ENCODE assay signal across 35 mouse cellular contexts in the genomic region with DNA sequence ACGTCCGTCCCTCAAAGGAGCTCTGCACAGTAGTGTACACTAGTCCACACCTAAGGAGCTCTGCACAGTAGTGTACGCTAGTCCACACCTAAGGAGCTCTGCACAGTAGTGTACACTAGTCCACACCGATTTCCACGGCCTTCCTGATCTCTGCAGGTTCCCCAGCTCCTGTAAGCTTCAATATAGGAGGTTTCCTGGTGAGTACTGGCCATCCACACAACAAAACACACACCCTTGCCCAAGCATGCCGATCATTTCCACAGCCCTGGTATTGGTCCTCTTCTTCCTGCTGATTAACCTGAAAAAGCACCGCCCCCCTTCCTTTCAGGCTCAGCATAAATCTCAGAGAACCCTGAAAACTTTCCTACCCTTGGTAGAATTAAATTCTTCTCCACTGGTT. TPM values are rescaled to one million over a fixed set of nuclear protein-coding genes. Genes with fewer than 3 reads are reported as not detected.
"Had no signal": no experiment of that assay in that cellular context is flagged by ENCODE, and none has a peak within 500 bp of the region (broad histone marks: within the 10 kb centered on the region; RNA-seq: fewer than 3 reads in every experiment).

No protein-coding gene starts in this region.

- H3K27ac ChIP-seq: left cerebral cortex, adult 2 months; limb, embryonic 10.5 days; limb, embryonic 12.5 days; limb, embryonic 13.5 days; limb, embryonic 15.5 days; liver, embryonic 12.5 days; liver, embryonic 13.5 days; liver, embryonic 14.5 days; liver, embryonic 15.5 days; lung, embryonic 15.5 days; macrophage; midbrain, embryonic 12.5 days; midbrain, embryonic 13.5 days; midbrain, embryonic 15.5 days; neural tube, embryonic 12.5 days had no signal

- DNase-seq: left cerebral cortex, postnatal 4 days; liver; liver, embryonic 13.5 days; liver, postnatal 0 days; lung, adult 18-20 months; lung, adult 2 months; lung, postnatal 10 days; lung, postnatal 14 days; lung, postnatal 36 days; lung, postnatal 4 days; midbrain, embryonic 14.5 days had no signal

- H3K4me1 ChIP-seq: limb, embryonic 12.5 days; limb, embryonic 15.5 days; lung, embryonic 15.5 days; midbrain, embryonic 12.5 days; midbrain, embryonic 13.5 days; midbrain, embryonic 15.5 days; neural tube, embryonic 12.5 days had no signal

- H3K27me3 ChIP-seq: limb, embryonic 12.5 days; limb, embryonic 13.5 days; limb, embryonic 15.5 days; liver, embryonic 12.5 days; liver, embryonic 13.5 days; liver, embryonic 15.5 days; lung, embryonic 15.5 days; midbrain, embryonic 12.5 days; midbrain, embryonic 13.5 days; midbrain, embryonic 15.5 days; neural tube, embryonic 12.5 days had no signal

- ATAC-seq: liver, embryonic 12.5 days; liver, postnatal 0 days; lung, postnatal 0 days; midbrain, embryonic 13.5 days; midbrain, embryonic 15.5 days; midbrain, embryonic 16.5 days had no signal

- H3K4me2 ChIP-seq: limb, embryonic 12.5 days; limb, embryonic 13.5 days; limb, embryonic 15.5 days; liver, embryonic 11.5 days; liver, embryonic 12.5 days; liver, embryonic 13.5 days; liver, embryonic 15.5 days; lung, embryonic 14.5 days; lung, embryonic 15.5 days; midbrain, embryonic 12.5 days; midbrain, embryonic 13.5 days; midbrain, embryonic 15.5 days; neural tube, embryonic 12.5 days had no signal

- H3K9ac ChIP-seq: limb, embryonic 12.5 days; limb, embryonic 13.5 days; limb, embryonic 15.5 days; liver, embryonic 12.5 days; liver, embryonic 13.5 days; liver, embryonic 14.5 days; liver, embryonic 15.5 days; liver, postnatal 0 days; lung, embryonic 14.5 days; lung, embryonic 15.5 days; midbrain, embryonic 12.5 days; midbrain, embryonic 13.5 days; midbrain, embryonic 15.5 days; neural tube, embryonic 12.5 days had no signal

- H3K9me3 ChIP-seq: limb, embryonic 10.5 days; limb, embryonic 12.5 days; limb, embryonic 13.5 days; limb, embryonic 15.5 days; liver, embryonic 12.5 days; liver, embryonic 13.5 days; liver, embryonic 15.5 days; lung, embryonic 15.5 days; megakaryocyte, embryonic 14.5 days; midbrain, embryonic 12.5 days; midbrain, embryonic 13.5 days; midbrain, embryonic 15.5 days; neural tube, embryonic 12.5 days had no signal

- H3K36me3 ChIP-seq: limb, embryonic 10.5 days; limb, embryonic 12.5 days; limb, embryonic 13.5 days; limb, embryonic 15.5 days; liver, embryonic 12.5 days; liver, embryonic 13.5 days; liver, embryonic 15.5 days; midbrain, embryonic 12.5 days; midbrain, embryonic 13.5 days; midbrain, embryonic 15.5 days; neural tube, embryonic 12.5 days had no signal

- H3K4me3 ChIP-seq: left cerebral cortex, adult 2 months; limb, embryonic 10.5 days; limb, embryonic 12.5 days; limb, embryonic 13.5 days; limb, embryonic 15.5 days; liver, embryonic 12.5 days; liver, embryonic 13.5 days; liver, embryonic 15.5 days; lung, embryonic 15.5 days; megakaryocyte, embryonic 14.5 days; midbrain, embryonic 12.5 days; midbrain, embryonic 13.5 days; midbrain, embryonic 15.5 days; myocyte; neural tube, embryonic 12.5 days had no signal

RNA-seq across cellular contexts. Expression of a gene that starts 57.6 kb away (rescaled TPM):
- total RNA-seq: megakaryocyte progenitor cell, adult 5-6 weeks; megakaryocyte, adult 5-6 weeks; megakaryocyte-erythroid progenitor cell, adult 5-6 weeks; monocyte, adult 5-6 weeks had no signal
- polyA plus RNA-seq: macrophage had no signal
